Mouse (Mus musculus) CH12F3 (cell line): ENCODE measurements around the gene Jag2.

Source experiments
- in situ Hi-C: fragments of 300-500 bp; cut with MboI; formaldehyde crosslinking; loops from 2 replicates; pipeline ENCODE4 v1.14.3; 2020; ENCODE audit warnings: low sequenced_read_pairs

Jag2 gene

DNA sequence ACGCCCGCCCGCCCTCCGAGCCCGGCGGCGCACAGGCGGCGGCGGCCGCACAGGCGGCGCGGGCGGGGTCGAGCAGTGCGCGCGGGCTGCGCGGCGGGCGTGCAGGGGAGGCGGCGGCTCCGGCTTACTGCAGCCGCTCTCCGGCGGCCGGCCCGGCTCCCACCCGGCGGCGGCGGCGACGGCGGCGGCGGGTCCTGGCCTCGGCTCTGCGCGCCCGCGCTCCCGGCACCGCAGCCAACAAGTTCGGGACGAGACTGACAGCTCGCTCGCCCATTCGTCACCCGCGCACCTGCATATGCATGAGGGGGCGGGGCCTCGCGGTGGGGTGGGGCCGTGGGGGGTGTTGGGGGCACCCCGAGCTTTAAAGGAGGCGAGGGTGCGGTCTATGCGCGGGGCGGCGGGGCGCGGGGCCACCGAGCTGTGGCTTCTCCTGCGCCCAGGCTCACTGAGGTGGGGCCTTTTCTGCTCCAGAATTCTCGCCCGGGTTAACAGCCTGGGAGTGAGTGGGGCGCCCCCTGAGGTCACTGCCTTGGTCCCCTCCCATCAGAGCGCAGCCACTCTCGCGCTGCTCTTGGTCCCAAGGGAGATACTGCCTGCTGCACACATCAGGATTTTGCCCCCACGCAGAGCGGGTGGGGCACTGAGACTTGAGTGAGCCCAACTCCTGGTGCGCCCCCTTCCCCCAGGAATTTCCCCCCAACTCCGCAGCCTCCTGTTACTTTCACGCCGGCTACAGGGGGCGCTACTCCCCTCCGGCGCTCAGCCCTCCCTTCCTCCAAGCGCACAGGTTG is at the start of gene Jag2:
Gene Jag2 (minus strand): TSS at position 215 of the 791 bp plus-strand sequence.
- in situ Hi-C loops: no loop called here

DNA sequence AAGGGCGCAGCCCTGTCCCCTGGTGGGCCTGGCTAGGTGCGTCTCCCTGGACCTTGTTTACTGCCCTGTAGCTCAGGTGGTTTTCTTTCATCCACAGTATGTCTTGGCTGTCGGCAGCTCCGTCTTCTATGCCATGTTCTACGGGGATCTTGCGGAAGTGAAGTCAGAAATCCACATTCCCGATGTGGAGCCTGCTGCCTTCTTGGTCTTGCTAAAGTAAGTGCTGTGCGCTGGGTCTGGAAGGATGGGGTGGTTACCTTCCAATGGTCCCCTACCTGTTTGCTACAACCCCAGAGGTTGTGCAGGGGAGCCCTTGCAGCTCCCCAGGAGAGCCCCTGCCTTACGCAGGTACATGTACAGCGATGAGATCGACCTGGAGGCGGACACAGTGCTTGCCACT is 47.6 kb upstream of the Jag2 start:
- in situ Hi-C loops: no loop called here

DNA sequence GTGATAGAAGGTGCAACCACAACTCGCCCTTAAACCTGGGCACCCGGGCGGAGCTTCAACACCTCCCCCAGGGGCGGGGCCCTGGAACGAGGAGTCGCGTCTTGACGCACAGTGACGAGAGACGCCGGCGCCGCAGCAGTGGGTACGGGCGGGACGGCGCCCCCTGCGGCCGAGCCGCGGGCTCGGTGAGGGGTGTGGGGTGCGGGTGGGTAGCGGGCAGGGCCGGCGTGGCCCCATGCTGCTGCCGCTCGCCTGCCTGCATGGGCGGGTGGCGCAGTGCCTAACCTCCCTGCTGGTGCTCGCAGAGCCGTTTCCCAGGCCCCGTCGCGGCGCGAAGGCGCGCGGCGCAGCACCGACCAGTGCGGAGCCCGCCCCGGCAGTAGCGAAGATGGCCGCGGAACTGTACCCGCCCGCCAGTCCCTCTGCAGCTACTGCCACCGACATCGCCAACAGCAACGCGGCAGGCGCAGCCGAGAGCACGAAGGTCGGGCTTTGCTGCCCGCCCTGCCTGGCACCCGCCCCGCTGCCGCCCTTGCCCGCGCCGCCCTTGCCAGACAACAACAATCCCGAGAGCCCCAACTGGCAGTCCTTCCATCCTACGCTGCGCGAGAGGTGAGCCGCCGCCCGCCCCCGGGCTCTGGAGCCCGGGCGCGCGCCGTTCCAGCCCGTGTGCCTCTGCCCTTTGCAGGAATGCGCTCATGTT is 46.9 kb upstream of the Jag2 start, which contains the start of gene Btbd6:
Gene Btbd6 (plus strand): TSS at position 112 of the 703 bp plus-strand sequence.
- in situ Hi-C loops: no loop called here

DNA sequence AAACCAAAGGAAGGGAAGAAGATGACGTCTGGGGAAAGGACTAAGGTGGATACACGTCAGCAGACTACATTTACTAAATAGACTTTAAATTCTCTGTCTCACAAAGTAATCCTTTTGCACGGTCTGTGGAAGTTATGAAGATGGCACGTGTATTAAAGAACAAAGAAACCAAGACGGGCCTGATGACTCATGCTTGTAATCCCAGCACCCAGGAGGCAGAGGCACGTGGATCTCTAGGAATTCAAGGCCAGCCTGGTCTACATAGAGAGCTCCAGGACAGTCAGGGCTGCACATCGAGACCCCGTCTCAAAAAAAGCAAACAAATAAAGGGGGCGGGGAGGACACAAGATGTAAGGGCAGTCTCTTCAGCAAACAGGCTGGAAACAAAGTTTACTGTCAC is 45.2 kb upstream of the Jag2 start:
- in situ Hi-C loops: no loop called here

DNA sequence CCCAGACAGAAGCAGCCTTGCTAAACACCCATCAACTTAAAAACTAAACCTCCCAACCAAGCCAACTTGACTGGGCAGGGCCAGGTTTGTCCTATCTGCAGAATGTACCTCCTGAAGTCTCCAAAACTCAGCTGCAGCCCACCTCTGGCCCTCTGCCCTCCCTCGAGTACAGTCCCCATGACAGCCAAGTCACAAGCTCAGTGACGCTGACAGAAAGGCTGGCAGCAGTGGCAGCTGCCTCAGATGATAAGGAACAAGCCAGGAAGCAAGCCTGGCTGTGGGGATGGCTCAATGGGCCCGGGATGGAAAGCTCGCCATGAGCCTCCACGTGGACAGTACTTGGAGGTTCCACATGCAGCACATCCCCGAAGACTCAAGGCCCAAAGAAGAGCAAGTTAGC is 40.0 kb upstream of the Jag2 start:
- in situ Hi-C loops: no loop called here

DNA sequence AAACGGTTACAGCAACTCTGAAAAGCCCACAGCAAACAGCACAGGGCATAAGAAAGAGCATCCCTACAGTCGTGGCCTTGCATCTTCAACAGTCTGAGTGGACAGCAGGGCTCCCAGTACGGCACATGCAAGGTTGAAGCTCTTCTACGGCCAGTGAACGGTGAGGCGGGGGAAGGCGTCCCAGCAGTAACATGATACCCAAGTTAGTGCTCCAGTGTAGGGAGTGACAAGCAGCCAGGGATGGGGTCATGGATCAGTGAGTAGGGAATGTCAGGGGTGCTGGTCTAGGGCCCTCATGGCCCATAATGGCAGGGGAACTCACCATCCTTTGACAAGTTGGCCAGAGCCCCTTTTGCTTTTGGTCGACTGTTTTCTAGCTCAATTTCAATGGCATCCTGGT is 39.4 kb upstream of the Jag2 start:
- in situ Hi-C loops: no loop called here

DNA sequence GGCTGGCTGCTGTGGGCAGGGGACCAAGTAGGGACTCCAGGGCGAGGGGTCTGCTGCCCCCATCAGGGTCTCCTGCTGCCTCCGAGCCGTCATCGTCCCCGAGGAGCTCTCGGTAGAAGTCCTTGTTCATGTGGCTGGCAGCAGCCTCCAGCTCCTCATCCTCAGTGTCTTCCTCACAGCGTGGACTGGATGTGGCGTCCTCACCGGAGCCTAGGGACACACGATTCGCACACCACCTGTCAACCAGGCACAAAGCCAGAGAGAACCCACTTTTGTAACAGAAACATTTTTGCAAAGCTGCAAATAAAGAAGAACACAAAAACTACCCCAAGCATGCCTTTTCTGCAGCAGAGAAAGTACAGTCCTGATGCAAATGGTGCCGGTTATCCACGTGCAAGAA is 36.2 kb upstream of the Jag2 start:
- in situ Hi-C loops: no loop called here

DNA sequence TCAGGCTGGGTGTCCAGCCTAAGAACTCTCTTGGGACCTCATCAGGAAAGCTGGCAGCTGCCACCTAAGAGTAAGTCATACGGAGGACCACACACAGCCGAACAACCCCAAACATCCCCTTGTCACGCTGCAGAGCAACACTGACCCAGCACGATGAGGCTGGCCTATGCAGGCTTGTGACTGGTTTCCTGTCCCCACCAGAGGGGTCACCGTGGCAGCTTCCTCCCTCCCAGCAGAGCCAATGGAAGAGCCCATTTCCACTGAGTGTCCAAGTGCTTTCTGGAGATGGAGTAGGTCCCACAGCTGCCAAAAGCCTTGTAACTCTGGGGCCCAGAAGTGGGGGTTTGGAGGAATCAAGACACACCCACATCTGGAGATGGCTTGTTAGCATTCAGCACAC is 32.3 kb upstream of the Jag2 start:
- in situ Hi-C loops: no loop called here

DNA sequence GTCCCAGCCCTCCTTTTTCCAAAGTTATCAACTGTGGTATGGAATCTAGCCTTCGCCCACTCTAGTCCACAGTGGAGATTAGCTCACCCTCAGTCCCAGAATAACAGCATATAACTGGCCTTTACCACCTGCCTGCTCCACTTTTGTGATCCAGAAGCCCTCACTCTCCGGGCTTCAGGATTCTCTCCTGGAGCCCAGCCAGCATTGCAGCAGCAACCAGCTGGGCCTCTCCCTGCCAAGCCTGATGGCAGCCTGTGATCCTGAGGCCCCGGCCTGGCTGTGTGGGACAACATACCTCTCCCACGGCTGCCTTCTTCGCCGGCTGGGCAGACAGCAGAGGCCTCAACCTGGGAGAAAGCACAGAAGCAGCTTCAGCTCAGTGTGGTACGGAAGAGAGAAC is 31.9 kb upstream of the Jag2 start:
- in situ Hi-C loops: no loop called here

DNA sequence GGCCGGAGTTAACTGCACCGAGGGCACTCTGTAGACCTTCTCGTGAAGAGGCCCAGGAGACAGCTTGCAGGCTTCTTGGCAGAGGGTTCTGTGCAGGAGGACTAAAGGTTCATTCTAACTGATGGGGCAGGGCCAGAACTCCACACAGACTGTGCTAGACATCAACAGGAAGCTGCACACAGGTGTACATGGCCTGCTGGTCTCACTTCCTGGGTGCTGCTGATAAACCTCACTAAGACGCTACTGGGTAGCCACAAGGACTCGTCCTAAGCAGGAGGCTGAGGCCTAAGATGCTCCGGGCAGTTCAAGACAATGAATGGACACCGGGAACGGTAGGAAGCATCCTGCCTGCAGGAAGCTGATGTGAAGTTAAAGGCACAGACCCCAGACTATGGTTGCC is 29.8 kb upstream of the Jag2 start:
- in situ Hi-C loops: no loop called here

DNA sequence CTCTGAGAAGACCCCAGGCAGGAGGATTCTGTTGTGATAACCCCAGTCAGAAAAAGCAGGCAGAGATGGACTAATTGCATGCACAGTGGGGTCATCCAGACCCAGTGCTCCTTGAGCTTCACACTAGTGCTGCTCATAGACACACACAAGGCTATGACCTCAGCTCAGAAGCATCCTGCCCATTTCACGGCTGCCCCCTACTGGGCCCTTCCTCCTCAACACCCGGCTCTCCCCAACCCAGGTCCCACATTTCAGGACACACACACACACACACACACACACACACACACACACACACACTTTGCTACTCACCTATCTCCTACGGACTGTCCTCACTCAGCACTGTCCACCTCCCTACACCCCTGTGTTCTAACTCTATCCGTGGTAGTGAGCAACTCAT is 28.7 kb upstream of the Jag2 start:
- in situ Hi-C loops: no loop called here

DNA sequence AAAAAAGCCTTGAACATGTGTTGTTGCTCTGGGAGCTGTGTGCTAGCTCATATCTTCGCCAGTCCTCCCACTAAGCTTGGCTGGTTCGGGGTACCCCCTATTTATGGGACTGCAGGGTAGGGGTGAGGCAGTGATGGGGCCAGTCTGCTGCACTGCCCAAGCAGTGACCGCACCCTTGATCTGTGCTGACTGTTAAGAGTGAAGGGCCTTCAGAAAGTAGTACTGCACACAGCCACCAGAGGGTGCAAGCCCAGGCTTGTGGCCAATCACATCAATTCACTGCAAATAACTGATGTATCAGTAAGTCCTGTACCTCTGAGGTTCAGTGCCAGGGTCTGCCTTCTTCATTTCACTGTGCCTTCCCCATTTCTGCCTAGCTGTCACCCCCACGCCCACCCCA is 26.2 kb upstream of the Jag2 start:
- in situ Hi-C loops: no loop called here

DNA sequence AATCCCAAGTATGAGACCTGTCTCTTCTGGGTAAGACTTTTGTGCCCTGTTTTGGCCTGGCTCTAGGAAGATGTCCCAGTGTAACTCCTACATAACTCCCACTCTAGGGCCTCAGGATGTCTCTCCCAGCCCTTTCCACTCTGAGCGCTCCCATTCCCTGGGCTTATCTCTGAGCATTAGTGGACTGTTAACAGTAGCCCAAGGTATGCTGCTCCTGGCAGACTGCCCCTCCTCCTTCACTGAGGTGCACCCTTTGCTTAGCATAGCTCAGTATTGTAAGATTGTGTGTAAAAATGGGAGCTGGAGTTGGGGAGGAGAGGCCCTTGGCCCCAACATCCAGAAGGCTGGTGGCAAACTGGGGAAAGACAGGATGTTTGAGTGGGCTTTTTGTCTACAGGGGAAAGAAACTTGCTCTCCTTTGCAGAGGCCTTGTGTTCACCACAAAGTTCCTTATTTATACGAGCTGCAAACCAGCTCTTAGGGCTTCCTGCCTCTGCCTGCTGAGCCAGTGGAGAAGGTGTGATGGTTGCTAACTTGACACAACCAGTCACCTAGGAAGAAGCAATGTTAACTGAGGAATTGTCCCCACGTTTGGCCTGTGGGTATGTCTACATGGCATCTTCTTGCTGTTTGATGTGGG is 23.5 kb upstream of the Jag2 start:
- in situ Hi-C loops: no loop called here

DNA sequence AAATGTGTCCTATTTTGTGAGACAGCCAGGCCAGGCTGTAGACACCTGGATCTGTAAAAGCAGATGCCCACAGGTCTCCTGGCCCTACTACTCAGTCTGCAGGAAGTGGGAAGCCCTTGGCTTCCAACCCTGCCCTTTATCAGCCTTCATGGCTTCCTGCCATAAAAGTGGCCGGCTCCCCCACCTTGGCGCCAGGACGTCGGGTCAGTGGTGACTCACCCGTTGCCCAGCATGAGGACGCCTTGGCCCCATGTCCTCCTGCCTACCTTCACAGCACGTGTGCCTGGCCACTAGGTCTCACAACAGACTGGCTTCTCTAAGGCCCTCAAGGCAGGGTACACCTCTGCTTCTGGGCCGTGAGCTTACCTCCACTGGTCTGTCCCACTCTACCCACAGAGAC is 22.9 kb upstream of the Jag2 start:
- in situ Hi-C loops: no loop called here

DNA sequence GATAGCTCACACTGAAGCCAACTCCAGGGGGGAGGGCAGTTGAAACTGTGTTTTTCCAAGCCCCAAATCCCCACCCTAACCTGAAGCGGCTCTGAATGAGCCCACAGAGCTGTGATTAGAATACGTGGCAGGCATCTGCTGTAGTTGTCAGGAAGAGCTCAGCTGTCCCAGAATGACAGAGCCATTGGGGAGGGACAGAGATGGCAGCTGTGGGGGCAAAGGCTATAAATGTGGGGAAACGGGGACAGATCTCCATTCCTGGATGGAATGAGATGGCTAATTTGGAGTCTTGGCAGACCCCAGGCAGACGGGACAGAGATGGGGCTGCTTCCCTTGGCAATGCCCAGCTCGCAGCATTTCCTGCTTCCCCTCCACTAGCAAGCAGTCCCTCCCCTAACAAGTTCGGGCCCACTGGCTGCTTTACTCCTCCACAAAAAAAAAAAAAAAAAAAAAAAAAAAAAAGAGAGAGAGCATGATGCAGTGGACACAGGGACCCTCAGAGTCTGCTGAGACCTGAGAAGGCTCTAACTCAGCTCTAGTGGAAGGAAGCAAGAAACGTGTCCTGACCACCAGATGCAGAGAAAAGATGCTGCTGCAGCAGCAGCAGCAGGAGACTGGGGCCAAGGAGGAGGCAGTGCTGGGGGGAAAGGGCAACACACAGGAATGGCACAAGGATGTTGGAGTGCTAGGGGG is 21.7 kb upstream of the Jag2 start:
- in situ Hi-C loops: no loop called here

DNA sequence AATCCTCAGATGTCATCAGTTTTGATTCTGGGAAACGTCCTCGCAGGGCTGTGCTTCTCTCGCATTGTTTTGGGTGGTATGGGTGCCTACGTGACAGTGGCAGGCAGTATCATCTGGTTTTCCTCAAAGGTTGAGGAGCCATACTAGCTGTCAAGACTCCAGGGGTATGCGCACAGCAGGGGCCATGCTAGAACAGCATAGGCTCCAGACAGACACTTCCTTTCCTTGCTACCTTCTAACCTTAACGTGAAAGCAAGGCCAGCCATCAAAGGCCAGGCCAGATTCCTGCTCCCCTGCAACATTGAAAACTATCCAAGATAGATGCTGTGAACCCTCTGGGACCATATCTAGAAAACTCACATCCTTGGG is 21.2 kb upstream of the Jag2 start:
- in situ Hi-C loops: no loop called here

DNA sequence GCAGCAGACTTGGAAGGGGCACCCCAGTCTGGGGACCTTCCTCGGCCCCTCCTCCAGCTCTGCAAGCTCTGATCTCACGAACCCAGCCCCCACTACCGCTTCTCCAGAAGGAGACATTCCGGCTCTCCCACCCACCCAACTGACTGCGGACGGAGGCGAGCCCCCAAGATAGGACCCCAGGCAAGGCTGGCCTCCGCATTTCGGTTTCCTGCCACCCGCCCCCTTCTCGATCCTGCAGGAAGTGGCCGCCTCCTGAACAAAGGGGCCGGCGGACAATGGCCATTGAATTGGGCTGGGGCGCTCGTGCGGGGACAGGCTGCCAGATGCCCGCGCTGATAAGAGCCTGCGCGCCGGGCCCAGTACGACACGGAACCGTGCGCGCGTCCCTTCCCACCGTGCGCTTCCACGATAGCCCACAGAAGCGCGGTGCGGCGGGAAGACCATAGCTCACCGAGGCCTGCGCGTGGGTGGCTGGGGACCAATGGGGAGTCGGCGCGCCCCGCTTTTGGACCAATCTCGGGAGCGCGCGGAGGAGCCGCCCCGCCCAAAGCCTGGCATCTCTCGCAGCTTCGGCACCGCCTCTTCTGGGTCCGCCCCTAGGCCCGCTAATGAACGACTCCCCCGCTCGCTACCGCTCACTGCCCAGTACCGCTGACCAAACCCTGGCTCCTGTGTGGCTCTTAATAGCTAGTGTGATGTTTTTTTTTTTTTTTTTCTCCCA is 20.6 kb upstream of the Jag2 start:
- in situ Hi-C loops: no loop called here

DNA sequence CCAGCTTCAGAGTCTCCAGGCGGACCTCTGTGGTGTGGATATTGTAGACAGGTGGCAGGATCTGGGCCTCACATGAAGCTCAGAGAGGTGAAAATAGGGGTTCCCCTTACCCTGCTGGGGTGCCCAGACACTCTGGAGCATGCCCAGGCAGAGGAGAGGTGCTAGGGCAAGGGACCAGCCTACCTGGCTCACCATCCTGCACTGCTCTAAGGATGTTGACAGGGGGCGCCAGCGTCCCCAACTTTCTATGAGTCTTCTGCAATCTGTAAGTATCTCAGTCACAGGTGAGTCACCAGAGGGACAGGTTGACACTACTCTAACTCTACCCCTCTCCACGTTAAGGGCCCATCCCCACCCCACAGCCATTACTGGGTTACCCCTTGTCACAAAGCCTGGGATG is 17.7 kb upstream of the Jag2 start:
- in situ Hi-C loops: loop anchor here (5.0 kb wide), 1 partner anchor 70 kb away; no protein-coding TSS in a partner anchor

DNA sequence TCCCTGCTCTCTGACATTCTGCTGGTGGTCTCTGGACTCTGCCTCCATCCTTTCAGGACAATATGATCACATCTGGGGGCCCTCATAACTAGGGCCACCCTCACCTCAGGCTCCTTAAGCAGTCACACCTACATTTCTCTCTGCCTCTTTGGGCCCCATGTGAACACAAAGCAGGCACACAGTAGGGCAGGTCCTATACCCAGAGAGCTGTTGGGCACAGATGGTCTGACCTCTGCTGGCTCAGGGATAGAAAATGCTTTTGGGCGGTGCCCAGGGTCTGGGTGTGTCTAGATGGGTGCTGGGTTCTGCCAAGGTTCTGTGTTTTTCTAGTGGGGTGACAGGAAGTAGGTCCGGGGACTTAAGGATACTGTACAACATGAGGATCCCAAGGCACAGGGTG is 14.1 kb upstream of the Jag2 start:
- in situ Hi-C loops: no loop called here

DNA sequence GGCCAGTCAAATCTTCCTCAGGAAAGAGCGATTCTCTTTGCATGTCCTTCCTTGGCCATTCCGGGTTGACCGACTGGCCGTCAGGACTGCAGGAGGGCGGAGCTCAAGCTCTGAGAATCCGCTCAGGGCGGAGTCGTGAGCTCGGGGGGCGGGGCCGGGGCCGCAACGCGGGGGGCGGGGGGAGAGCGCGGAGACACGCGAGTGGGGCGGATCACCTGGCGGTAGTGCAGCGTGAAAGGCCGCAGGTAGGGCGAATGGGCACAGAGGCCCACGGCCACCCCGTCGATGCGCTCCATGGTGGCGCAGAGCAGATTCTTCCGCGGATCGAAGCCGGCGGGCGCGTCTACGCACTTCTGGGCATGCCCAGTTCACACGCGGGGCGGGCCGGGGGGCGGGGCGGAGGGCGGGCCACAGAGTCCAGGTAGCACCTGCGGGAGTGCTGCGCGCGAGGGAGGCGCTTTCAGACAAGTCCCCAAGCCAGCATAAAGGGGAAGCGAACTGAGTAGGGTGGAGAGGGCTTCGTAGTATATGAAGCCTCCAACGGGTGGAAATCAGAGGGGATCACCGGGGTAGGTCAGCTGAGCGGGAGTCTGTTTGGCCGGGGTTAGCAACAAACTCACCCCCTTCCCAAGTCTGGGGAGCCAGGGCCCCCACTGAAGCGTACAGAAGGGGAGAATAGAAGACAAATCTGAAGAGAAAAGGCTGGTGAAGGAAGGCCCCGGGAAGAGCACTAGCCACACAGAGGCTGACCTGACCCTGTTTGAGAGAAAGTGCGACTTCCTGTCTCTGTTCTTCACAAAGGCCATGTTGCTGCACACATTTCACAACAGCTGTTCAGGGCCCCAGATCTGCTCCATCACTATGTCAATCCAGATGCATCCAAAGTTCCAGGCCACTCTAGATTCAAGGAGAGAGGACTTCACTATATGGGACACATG is 12.5 kb upstream of the Jag2 start, which contains the start of gene Nudt14:
Gene Nudt14 (minus strand): TSS at position 349 of the 938 bp plus-strand sequence.
- in situ Hi-C loops: no loop called here
